Mouse (Mus musculus) forebrain, embryonic 13.5 days (tissue): ENCODE results near the gene Nudt4. TPM values are rescaled to one million over a fixed set of nuclear protein-coding genes. Genes with fewer than 3 reads are reported as not detected.
A peak's percentile ranks its signal among the peaks of the same experiment; 100 is the strongest.

ENCODE experiments used
- ATAC-seq: fragments of 200-750 bp; cut with Nextera tagmentation; 2 replicates; pipeline ENCODE4 v1.8.0; 2017
- H3K27ac ChIP-seq: fragments of 300-500 bp; sonication (generic); 2 replicates; pipeline ENCODE4 v1.5.1; 2015; ENCODE audit warnings: inconsistent platforms, mild to moderate bottlenecking, moderate library complexity
- H3K27me3 ChIP-seq: fragments of 300-500 bp; sonication (generic); 2 replicates; pipeline ENCODE4 v1.6.1; 2015; ENCODE audit warnings: mild to moderate bottlenecking, inconsistent platforms
- H3K36me3 ChIP-seq: fragments of 300-500 bp; sonication (generic); 2 replicates; pipeline ENCODE4 v1.6.1; 2015; ENCODE audit warnings: mild to moderate bottlenecking, inconsistent platforms; ENCODE audit not compliant: poor library complexity, severe bottlenecking
- H3K4me1 ChIP-seq: fragments of 300-500 bp; sonication (generic); 2 replicates; pipeline ENCODE4 v1.6.1; 2015; ENCODE audit warnings: inconsistent platforms
- H3K4me2 ChIP-seq: fragments of 300-500 bp; sonication (generic); 2 replicates; pipeline ENCODE4 v1.6.1; 2015; ENCODE audit warnings: inconsistent platforms, mild to moderate bottlenecking, moderate library complexity
- H3K4me3 ChIP-seq: fragments of 300-500 bp; sonication (generic); 2 replicates; pipeline ENCODE4 v1.5.1; 2015; ENCODE audit warnings: mild to moderate bottlenecking, inconsistent platforms
- H3K9ac ChIP-seq: fragments of 300-500 bp; sonication (generic); 2 replicates; pipeline ENCODE4 v1.6.1; 2015; ENCODE audit warnings: mild to moderate bottlenecking, inconsistent platforms
- H3K9me3 ChIP-seq: fragments of 300-500 bp; sonication (generic); replicated peaks from 2 replicates; pipeline ENCODE4 v1.6.1; 2016; ENCODE audit warnings: inconsistent platforms
- WGBS: fragments of 180-500 bp; shearing (Covaris S2); methylation state at CpG from one replicate; pipeline ENCODE4 v1.1.7; 2015; 5-methylcytosine and 5-hydroxymethylcytosine counted together
- polyA plus RNA-seq: library from polyadenylated mRNA; unstranded; fragments of >200 nt; fragmentation: Nextera tagmentation; extraction: Ambion mirVana; gene quantifications from 2 replicates; pipeline ENCODE4 v1.2.1, GENCODE M21; 2015

The Nudt4 gene
- polyA plus RNA-seq, 1 experiment from 2014 or later: 76.7 TPM

DNA sequence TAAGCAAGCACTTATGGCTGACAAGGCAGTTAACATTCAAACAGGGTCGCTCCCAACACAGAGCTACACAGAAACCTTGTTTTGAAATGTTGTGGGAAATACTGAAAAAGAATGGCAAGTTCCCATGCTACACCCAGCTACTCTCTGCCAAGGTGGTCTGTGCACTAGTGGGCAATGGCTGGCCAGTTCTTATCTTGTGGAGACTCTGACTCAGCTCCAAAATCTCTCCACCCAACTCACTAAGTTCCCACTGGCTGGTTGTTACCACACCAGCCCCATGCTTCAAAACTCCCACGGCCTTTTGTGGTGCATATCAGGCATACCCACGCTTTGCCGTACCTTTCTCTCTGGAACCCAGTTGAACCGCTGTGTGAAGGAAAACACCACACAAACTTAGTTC is 31.0 kb downstream of the Nudt4 start:
- Histone ChIP-seq H3K4me2 (no peak overlapping the region), H3K4me1 (peaks cover 28% of the 10 kb centered on the region), H3K27ac (no peak overlapping the region), H3K9ac (no peak overlapping the region), H3K27me3 (no peaks in the 10 kb centered on the region), H3K4me3 (no peak overlapping the region), H3K9me3 (no peaks in the 10 kb centered on the region), H3K36me3 (no peaks in the 10 kb centered on the region)
- ATAC-seq: no peak
- 93% methylated on average over 5 of the region's 5 CpGs for WGBS

DNA sequence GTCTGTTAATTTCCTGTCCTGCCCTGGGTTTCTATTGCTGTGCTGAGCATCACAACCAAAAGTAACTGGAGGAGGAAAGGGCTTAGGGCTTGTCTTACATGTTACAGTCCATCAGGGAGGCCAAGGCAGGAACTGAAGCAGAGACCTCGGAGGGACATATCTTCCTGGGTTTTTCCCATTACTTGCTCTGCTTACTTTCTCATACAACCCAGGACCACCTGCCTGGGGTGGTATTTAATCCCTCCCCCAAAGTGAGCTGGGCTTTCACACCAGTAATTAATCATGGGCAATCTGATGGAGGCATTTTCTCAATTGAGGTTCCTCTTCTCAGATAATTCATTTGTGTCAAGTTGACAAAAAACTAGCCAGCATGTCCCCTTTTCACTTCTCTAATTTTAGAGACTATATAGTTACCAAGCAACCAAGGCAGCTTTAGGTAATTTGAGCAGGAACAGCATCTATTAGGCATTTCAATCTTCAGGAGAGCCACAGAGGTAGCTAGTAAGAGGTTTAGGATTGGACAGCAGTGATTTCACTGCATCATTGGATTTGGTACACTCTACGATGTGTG is 33.3 kb downstream of the Nudt4 start:
- WGBS: 46% methylated on average over 2 of the region's 2 CpGs
- H3K4me3 ChIP-seq: no peak overlapping the region
- H3K36me3 ChIP-seq: no peaks in the 10 kb centered on the region
- no peak overlapping the region for H3K27ac ChIP-seq
- no peak for ATAC-seq
- no peak overlapping the region for H3K4me2 ChIP-seq
- H3K9me3 ChIP-seq: no peaks in the 10 kb centered on the region
- no peaks in the 10 kb centered on the region for H3K27me3 ChIP-seq
- H3K9ac ChIP-seq: no peak overlapping the region; the same call in 1 of the 2 replicates
- H3K4me1 ChIP-seq: peaks cover 28% of the 10 kb centered on the region

DNA sequence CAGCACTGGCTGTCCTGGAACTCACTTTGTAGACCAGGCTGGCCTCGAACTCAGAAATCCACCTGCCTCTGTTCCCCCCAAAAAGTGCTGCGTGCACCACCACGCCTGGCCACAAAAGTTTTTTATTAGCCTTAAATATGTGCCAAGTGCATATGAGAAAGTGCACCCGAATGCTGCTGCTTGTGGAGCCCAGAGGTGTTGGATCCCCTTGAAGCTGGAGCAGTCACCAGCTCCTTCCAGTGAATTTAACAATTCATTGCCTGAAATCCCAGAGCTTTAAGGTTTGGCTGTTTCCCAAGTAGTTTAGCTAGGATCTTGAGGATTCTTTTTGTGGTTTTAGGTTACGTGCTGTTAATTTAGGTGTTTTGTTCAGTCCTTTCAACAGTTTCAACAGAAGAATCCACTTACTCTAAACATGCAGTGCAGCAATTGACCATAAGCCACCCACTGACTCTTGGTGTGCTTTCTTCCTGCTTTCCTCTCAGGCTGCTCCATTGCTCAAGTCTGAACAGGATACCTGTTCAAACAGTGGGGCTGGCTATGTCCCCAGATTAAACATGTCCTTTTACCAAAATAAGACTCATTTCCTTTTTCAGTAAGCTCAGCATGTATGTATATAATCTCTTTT is 37.3 kb downstream of the Nudt4 start:
- Histone ChIP-seq H3K4me1 (peaks cover 26% of the 10 kb centered on the region), H3K9me3 (no peaks in the 10 kb centered on the region), H3K27me3 (no peaks in the 10 kb centered on the region), H3K4me2 (no peak overlapping the region), H3K36me3 (no peaks in the 10 kb centered on the region; the same call in 1 of the 2 replicates), H3K4me3 (no peak overlapping the region), H3K9ac (no peak overlapping the region), H3K27ac (no peak overlapping the region)
- ATAC-seq: no peak
- 73% methylated on average over 5 of the region's 5 CpGs for WGBS

DNA sequence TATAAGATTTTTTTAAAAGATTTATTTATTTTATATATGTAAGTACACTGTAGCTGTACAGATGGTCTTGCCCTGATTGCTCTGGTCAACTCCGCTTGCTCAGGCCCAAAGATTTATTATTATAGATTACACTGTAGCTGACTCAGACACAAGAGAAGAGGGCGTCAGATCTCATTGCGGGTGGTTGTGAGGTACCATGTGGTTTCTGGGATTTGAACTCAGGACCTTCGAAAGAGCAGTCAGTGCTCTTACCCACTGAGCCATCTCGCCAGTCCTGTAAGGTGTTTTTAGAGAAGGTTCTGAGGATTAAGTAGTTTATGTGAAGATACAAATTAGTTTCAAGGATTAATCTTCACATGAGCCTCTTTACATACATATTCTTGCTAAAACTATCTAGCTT is 38.1 kb downstream of the Nudt4 start:
- H3K4me2 ChIP-seq: no peak overlapping the region
- no peak overlapping the region for H3K4me3 ChIP-seq
- H3K9me3 ChIP-seq: no peaks in the 10 kb centered on the region
- no peaks in the 10 kb centered on the region; the same call in 1 of the 2 replicates for H3K36me3 ChIP-seq
- 95% methylated on average over 5 of the region's 5 CpGs for WGBS
- no peaks in the 10 kb centered on the region for H3K27me3 ChIP-seq
- ATAC-seq: no peak
- H3K27ac ChIP-seq: no peak overlapping the region
- H3K4me1 ChIP-seq: peaks cover 21% of the 10 kb centered on the region
- no peak overlapping the region for H3K9ac ChIP-seq

DNA sequence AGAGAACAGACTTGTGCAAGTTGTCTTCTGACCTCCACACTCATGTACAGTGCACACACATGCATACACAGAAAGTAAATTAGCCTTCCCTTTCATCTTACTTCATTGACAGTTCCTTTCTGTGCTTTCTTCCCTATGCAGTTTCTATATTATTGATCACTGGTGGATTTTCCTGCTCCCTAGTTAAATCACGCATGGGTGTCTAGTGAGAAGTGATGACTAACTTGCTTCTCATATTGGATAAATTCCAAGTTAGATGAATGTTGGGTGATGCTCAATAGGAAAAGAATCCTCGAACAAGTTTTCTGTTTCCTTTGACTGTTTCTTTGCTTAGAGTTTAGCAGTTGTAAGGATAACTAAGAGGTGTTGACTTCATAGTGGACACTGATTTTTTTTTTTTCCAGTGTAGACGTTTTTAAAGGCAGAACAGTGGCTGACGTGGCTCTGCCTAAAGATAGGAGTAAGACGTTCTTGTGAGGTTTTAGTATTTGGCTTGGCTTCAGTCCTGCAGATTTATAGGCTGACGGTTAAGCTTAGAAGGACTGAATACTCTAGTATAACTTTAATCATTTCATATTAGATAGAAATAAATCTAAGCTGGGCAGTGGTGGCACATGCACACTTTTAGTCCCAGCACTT is 38.8 kb downstream of the Nudt4 start:
- Histone ChIP-seq H3K4me2 (no peak overlapping the region), H3K4me1 (peaks cover 14% of the 10 kb centered on the region; the same call in 1 of the 2 replicates), H3K27ac (no peak overlapping the region), H3K9ac (no peak overlapping the region), H3K4me3 (no peak overlapping the region), H3K36me3 (no peaks in the 10 kb centered on the region; the same call in 1 of the 2 replicates), H3K27me3 (no peaks in the 10 kb centered on the region), H3K9me3 (no peaks in the 10 kb centered on the region)
- WGBS: 91% methylated on average over 6 of the region's 6 CpGs
- no peak for ATAC-seq

DNA sequence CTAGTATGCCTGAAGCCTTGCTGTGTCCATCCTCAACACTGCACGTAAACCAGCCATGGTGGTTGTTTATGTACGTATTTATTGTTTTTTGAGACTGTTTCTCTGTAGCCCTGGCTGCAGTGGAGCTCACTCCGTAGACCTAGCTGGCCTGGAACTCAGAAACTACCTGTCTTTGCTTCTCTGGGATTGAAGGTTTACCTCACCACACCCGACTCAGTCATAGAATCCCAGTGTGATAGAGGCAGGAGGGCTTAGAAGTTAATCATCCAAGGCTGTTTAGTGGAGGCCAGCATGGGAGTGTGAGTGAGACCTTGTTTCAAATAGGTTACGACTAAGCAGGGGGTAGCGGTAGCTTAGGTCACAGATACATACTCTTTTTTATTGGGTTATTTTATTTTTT is 46.3 kb downstream of the Nudt4 start:
- Histone ChIP-seq H3K9ac (no peak overlapping the region), H3K9me3 (no peaks in the 10 kb centered on the region), H3K4me1 (peaks cover 24% of the 10 kb centered on the region), H3K36me3 (no peaks in the 10 kb centered on the region; the same call in 1 of the 2 replicates), H3K27me3 (no peaks in the 10 kb centered on the region), H3K4me3 (no peak overlapping the region), H3K27ac (no peak overlapping the region), H3K4me2 (no peak overlapping the region)
- WGBS: 95% methylated on average over 6 of the region's 6 CpGs
- no peak for ATAC-seq

DNA sequence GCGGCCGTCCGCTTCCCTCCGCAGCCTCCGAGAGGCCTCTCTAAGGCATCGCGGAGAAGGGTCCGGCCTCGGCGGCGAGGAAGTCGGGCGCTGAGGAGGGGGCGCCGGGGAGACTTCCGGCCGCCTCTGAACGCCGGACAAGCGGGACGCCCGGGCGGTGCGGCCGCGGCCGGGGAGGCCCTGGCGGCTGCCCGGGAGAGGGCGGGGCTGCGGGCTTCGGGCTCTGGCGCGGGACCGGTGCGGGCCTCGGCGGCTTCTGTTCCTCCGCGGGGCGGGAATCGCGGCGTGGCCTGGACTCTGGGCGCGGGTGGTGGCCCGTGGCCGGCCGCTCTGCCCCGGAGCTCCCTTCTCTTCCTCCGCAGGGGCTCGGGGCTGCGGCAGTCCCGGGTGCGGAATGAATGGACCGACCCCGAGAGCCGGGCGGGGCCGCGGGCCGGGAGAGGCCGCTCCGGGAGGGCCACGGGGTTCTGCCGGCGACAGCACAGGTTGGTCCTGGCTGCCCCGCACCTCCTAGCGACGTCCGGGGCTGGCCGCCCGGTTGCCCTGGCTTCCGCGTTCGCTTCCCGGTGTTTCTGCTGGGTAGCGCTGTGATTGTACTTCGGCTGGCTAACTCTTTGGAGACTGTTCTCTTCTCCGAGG is 48.5 kb downstream of the Nudt4 start:
- Histone ChIP-seq H3K9ac (peak overlapping the region; percentile 93), H3K36me3 (no peaks in the 10 kb centered on the region), H3K4me3 (peak overlapping the region; percentile 83), H3K9me3 (peaks cover 2% of the 10 kb centered on the region; the same call in 1 of the 2 replicates), H3K27me3 (no peaks in the 10 kb centered on the region), H3K27ac (peak overlapping the region; percentile 97), H3K4me2 (peak overlapping the region; percentile 70), H3K4me1 (peaks cover 24% of the 10 kb centered on the region)
- peak; percentile 73 for ATAC-seq
- WGBS: 0% methylated on average over 44 of the region's 80 CpGs

DNA sequence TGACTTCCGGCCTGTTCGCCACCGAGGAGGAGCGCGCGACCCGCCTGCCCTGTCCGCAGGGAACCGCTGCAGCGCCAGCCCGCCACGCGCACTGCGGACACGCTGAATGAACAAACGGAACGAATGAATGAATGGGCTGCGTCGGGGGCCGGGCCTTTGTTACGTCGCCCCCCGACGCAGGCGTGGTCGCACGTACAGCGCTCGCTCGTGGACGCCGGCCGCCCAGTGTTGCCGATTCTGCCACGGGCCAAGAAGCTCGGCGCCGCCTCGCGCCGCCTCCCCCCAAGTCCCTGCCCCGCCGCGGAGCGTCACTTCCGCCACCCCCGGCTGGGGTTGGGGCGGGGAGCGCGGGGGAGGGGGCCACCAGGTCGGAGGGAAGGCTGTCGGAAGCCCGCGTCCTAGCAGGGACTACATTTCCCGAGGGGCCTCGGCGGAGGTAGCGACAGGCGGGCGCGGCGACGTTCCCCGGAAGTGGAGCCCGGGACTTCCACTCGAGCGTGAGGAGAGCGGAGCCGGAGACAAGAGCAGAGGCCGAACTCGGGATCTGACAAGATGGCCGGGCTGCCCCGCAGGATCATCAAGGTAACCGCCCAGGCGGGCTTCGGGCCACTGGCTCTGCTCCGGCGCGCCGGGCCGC is 49.2 kb downstream of the Nudt4 start, which contains the start of gene Ube2n:
Gene Ube2n (plus strand): TSS at position 490 of the 637 bp plus-strand sequence.
- Histone ChIP-seq H3K4me3 (peak within 1 kb of the TSS; percentile 83), H3K4me1 (peaks cover 24% of the 10 kb centered on the region), H3K9me3 (peaks cover 2% of the 10 kb centered on the region; the same call in 1 of the 2 replicates), H3K9ac (peak within 1 kb of the TSS; percentile 93), H3K36me3 (no peaks in the 10 kb centered on the region), H3K27ac (peak within 1 kb of the TSS; percentile 97), H3K27me3 (no peaks in the 10 kb centered on the region), H3K4me2 (peak within 1 kb of the TSS; percentile 70)
- peak; percentile 97 for ATAC-seq
- under 1% methylated on average over 64 of the region's 81 CpGs for WGBS

DNA sequence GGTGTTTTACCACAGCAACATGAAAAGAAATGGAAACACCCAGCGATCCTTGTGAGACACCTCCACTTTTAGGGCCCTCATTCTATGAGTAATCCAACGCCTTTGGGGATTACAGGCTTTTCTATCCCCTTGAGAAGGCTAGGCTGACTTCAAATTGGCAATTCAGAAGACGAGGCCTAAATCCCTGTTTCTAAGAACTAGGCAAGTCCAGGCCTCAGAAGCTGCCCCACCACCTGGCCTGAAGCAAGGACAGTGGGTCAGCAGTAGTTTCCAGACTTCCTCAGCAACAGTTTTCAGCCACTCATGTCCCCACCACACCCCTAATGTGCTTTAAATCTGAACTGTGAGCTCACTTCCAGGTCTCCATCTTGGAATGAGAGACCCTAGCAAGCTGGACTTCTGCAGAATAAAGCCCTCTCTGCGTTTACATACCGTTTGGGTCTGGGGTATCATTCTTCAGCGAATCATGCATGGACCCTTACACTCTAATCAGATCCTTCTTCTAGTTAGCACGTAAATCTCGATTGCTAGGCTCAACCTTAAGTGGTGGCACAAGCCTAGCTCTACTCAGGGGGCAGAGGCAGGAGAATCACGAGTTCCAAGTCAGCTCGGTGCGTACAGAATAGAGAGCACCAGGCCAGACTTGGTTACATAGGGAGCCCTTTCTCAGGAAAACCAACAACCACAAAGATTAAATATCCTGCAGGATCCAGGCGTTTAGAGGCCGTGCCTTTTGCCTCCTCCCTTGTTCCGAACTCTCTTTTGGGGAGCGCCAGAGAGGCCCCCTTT is 50.0 kb downstream of the Nudt4 start:
- peak overlapping the region; percentile 70 for H3K4me2 ChIP-seq
- WGBS: 33% methylated on average over 15 of the region's 15 CpGs
- H3K27ac ChIP-seq: peak overlapping the region; percentile 97
- no peaks in the 10 kb centered on the region for H3K27me3 ChIP-seq
- H3K9me3 ChIP-seq: peaks cover 2% of the 10 kb centered on the region; the same call in 1 of the 2 replicates
- peak; percentile 19 for ATAC-seq
- no peaks in the 10 kb centered on the region for H3K36me3 ChIP-seq
- peak overlapping the region; percentile 93 for H3K9ac ChIP-seq
- peaks cover 24% of the 10 kb centered on the region for H3K4me1 ChIP-seq
- peak overlapping the region; percentile 83 for H3K4me3 ChIP-seq

DNA sequence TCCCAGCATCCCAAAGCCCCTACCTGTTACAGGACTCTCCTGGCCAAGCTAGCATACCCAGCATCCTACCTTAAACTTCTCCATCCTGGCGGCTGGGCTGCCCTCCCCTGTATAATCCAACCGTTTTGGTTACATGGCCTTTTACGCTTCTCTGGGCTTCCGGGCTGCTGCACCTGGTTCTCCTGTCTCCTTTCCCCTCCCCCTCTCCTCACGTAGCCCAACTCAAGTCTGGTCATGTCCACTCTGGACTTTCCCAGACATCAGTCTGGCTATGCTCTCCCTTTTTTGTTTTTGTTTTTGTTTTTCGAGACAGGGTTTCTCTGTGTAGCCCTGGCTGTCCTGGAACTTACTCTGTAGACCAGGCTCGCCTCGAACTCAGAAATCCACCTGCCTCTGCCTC is 51.3 kb downstream of the Nudt4 start:
- H3K4me1 ChIP-seq: peaks cover 19% of the 10 kb centered on the region

DNA sequence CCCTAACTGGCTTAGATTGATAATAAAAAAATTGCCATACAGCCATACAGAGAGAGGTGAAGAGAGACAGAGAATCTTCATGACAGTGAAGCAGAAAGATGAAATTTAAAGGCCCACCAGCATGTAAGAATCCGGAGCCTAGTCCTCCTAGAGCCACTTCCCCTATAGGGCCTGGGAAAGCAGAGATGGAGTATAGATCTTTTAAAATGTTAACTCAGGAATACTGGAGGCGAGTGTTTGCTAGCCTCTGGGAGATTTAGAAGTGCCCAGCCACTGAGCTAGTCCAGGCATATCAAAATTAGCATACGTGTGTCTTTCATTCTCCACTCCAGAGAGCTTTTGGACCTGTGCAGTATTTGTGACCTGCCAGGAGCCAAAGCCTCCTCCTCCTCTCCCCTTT is 54.7 kb downstream of the Nudt4 start:
- Histone ChIP-seq H3K4me2 (no peak overlapping the region), H3K4me3 (no peak overlapping the region), H3K4me1 (peaks cover 6% of the 10 kb centered on the region; the same call in 1 of the 2 replicates), H3K27me3 (no peaks in the 10 kb centered on the region), H3K27ac (no peak overlapping the region), H3K9ac (no peak overlapping the region), H3K9me3 (peaks cover 2% of the 10 kb centered on the region; the same call in 1 of the 2 replicates), H3K36me3 (no peaks in the 10 kb centered on the region)
- ATAC-seq: no peak
- WGBS: 77% methylated on average over 3 of the region's 3 CpGs

More for the DNA sequence above, 51.3 kb downstream of the Nudt4 start:
- Histone ChIP-seq H3K36me3 (no peaks in the 10 kb centered on the region), H3K9ac (no peak overlapping the region), H3K4me2 (no peak overlapping the region), H3K27me3 (no peaks in the 10 kb centered on the region), H3K4me3 (no peak overlapping the region), H3K27ac (no peak overlapping the region), H3K9me3 (peaks cover 2% of the 10 kb centered on the region; the same call in 1 of the 2 replicates)
- WGBS: 90% methylated on average over 8 of the region's 8 CpGs
- ATAC-seq: no peak
